Mouse (Mus musculus): ENCODE measurements around the gene Gpha2.

The Gpha2 gene

GRCm38 (mm10) chr19:6226135-6226534, at the start of gene Gpha2:
TSS of gene Gpha2 (plus strand) at chr19:6226380.
- DNase-seq (ENCODE audit: low spot score in 2 of 2) = no peak

DNA sequence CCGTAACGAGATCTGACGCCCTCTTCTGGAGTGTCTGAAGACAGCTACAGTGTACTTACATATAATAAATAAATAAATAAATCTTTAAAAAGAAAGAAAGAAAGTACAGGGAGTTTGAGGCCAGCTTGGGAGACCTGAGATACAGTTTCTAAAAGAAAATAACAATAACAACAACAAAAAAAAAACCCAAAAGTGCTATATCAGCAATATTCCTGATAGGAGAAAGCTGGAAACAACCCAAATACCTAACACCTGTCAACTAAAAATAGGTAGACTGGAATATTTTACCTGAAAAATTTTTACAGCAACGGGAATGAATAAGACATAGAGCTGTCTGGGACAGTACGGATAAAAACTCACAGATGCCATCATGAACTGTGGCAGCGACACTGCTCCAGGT, 47.4 kb upstream of the Gpha2 start:
- DNase-seq (ENCODE audit: low spot score in 2 of 2) = no peak

DNA sequence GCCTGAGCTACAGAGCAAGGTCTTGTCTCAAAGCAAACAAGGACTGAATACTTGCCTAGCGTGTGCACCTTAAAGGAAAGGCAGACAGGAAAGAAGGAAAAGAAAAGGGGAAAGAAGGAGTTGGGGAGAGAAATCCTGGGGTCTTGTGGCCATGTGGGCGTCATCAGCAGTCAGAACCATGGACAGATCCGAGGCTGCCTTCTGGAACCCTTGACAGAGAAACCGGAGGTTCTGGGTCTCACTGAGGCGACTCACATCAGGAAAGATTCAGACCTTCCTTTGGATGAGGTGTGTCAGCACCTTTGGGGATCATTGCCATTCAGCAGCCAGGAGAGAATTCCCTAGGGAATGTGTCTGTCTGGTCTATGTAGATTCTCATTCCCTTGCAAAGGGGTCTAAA, 44.6 kb upstream of the Gpha2 start:
- DNase-seq (ENCODE audit: low spot score in 2 of 2) = no peak

DNA sequence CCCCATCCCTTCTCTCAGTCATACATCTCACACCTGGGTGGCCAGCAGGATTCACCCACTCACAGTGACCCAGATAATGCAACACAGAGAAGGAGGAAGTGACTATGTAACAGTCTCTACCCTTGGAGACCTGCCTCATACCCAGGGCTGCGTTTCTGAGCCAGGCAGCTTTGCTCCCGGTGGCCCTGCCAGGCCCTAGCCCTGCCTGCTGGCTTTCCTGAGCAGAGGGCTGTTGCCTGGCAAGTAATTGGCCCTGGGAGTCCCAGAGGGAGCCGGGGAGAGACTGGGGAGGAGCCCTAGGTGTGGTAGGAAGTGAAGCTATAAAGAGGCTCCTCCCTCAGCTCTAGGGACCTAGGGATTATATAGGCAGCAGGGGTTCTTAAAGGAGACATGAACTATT, 43.6 kb upstream of the Gpha2 start:
- peak in 1 of 2 experiments; percentile 2 for DNase-seq (ENCODE audit: low spot score in 2 of 2)

DNA sequence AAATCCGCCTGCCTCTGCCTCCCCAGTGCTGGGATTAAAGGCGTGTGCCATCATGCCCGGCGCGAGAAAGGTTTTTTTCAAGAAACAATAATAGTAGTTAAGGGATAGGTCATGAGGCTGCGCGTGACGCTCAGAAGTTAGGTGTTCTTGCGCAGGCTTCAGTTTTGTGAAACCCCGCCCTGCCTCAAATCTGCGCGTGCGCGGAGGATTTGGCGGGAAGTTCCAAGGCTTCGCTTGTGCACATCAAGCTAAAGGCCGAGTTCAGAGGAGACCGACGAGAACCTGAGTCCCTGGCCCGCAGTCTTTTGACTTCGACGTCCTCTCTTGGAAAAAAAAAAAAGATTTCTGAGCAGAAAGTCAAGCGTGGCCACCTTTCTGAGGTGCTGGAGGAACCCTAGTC, 42.0 kb upstream of the Gpha2 start, which contains the start of gene Majin:
Gene Majin (plus strand): TSS at position 258 of the 400 bp plus-strand sequence.
- no peak for DNase-seq (ENCODE audit: low spot score in 2 of 2)

- DNase-seq (ENCODE audit: low spot score in 2 of 2) = no peak
Measured at GRCm38 (mm10) chr19:6204265-6204664, 21.9 kb upstream of the Gpha2 start.

GRCm38 (mm10) chr19:6206716-6207115, 19.5 kb upstream of the Gpha2 start:
- DNase-seq (ENCODE audit: low spot score in 2 of 2) = no peak

DNA sequence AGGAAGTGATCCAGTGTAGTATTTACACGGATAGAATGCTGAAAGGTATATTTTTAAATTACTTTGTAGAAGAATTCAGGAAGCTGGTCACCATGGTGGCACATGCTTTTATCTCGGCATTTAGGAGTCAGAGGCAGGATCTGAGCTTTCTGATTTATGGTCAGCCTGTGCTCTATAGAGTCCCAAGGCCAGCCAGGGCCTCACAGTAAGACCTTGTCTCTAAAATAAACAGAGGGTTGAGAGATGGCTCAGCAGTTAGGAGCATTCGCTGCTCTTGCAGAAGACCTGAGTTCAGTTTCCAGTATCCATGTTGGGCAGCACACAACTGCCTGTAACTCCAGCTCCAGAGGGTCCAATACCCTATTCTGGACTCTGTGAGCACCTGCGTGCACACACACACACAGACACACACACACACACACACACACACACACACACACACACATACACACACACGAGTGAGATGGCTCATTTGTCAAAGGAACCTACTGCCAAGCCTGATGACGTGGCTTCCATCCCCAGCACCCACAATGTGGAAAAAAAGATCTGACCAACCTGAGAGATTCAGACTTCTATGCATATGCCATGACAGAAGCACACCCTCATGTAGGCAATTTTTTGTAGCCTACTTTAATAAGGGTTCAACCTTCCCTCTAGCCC, 10.0 kb upstream of the Gpha2 start:
- DNase-seq (ENCODE audit: low spot score in 2 of 2) = no peak

DNA sequence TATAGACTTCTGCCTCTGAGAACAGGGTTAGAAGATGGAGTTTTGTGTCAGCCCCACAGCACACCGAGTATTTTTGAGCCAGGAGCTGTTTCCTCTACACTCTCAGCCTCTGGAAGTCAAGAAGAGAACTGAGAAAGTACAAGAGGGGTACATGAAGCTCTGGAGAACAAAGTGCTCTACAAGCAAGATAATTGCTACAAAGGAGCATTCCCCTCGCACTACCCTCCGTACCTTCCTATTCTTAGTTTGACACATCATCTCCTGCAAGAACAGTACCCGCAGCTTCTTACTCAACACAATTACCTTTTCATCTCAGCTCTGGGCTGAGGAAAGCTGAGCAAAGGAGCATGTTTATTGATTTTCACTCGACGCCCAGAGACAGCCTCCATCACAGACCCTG, 7.6 kb upstream of the Gpha2 start:
- no peak for DNase-seq (ENCODE audit: low spot score in 2 of 2)

GRCm38 (mm10) chr19:6226763-6227162, 583 bp downstream of the Gpha2 start:
- no peak for DNase-seq (ENCODE audit: low spot score in 2 of 2)

DNA sequence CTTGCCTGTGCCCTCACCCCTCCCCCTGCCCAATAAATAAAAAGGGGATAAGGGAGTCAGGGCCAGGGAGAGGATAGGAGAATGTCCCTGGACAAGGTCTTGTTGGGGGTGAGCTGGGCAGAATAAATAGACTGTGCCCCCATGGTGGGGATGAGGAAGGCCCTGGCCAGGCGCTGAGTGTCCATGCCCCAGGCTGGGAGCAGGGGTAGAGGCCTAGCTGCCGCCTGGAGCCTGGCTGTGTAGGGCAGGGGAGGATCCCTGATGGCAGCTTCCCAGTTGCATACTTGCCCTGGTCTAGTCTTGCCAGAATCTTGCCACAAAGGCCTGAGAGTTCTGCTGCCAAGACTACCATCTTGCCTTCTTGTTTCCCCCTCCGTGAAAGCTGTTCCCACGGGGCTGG, 1.7 kb downstream of the Gpha2 start:
- no peak for DNase-seq (ENCODE audit: low spot score in 2 of 2)

- DNase-seq (ENCODE audit: low spot score in 2 of 2) = no peak
Measured at GRCm38 (mm10) chr19:6230411-6230810, 4.2 kb downstream of the Gpha2 start.

DNA sequence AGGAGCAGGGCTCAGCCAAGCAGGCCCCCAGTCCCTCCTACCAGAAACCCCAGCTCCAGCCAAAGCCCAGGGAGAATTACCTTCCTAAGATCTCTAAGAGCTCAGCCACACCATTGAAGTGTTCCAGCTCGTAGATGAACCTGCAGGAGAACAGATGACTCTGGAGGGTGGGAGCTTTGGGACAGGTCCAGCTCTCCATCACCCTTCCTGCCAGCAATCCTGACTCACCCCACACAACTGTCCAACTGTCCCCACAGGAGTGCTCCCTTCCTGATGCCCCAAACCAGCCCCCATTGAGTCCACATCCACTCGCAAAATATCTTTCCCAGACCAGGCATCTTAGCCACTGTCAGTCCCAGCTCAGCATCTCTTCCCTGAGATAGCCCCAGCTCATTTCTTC, 4.9 kb downstream of the Gpha2 start:
- DNase-seq (ENCODE audit: low spot score in 2 of 2) = no peak

DNA sequence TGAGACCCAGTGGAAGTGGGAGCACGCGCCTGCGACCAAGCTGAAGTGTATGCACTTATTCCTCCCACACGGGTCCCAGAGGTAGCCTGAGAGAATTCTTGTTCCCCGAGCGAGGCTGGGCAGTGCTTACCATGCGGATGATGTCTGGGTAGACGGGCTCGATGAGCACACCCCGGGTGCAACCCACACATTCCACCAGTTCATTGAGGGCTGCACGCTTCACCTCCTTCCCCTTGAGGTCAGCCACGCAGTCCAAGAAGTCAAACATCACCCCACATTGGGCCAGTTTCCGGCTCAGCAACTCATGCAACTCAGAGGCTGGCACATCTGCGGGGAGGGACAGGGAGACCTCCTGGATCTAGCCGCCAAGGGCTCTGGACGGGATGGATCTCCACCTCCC, 7.5 kb downstream of the Gpha2 start:
- DNase-seq (ENCODE audit: low spot score in 2 of 2) = no peak

- DNase-seq (ENCODE audit: low spot score in 2 of 2) = no peak
Measured at GRCm38 (mm10) chr19:6234337-6235083, 8.3 kb downstream of the Gpha2 start.

GRCm38 (mm10) chr19:6235084-6236052, 9.2 kb downstream of the Gpha2 start, which contains the start of gene Ppp2r5b:
TSS of gene Ppp2r5b (minus strand) at chr19:6235872.
- peak; percentile 90 to 92 for DNase-seq (ENCODE audit: low spot score in 2 of 2)

GRCm38 (mm10) chr19:6236053-6236441, 9.9 kb downstream of the Gpha2 start:
- peak; percentile 89 to 94 for DNase-seq (ENCODE audit: low spot score in 2 of 2)

GRCm38 (mm10) chr19:6236842-6237241, 10.7 kb downstream of the Gpha2 start:
- DNase-seq (ENCODE audit: low spot score in 2 of 2) = no peak

DNA sequence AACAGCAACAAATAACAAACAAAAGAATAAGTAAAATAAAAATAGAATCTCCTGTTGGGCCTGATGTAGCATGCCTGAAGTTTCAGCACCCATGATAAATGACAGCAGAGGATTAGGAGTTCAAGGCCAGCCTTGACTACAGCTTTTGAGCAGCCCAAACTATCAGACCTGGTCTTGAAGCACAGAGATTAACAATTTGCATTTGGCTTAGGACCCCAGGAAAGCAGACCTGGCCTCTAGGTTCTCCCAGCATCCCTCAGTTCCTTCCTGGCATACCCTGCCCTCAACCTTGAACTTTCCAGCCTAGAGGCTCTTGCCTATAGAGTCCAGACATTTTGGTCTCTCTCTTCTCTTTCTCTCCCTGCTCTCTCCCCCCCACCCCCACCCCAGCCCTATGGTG, 12.6 kb downstream of the Gpha2 start:
- DNase-seq (ENCODE audit: low spot score in 2 of 2) = no peak

- no peak for DNase-seq (ENCODE audit: low spot score in 2 of 2)
Measured at GRCm38 (mm10) chr19:6240136-6240535, 14.0 kb downstream of the Gpha2 start.

DNA sequence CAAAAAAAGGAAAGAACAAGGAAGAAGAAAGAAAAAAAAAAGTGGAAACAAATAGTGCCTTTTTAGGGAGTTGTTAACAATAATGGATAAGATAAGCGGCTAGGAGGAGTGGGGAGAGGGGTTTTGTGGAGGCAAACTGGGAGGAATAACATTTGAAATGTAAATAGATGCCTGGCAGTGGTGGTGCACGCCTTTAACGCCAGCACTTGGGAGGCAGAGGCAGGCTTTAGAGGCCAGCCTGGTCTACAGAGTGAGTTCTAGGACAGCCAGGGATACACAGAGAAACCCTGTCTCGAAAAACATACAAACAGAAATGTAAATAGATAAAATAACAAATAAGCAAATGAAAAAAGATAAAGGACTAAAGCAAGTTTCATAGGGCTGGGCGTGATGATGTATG, 14.5 kb downstream of the Gpha2 start:
- no peak for DNase-seq (ENCODE audit: low spot score in 2 of 2)

All from right cerebral cortex, postnatal 36 days (tissue).